Mouse (Mus musculus) liver, embryonic 11.5 days (tissue): Measurements from ENCODE around the gene Asb9. TPM values are rescaled to one million over a fixed set of nuclear protein-coding genes. Genes with fewer than 3 reads are reported as not detected.

Experiments
- ATAC-seq: fragments of 200-750 bp; cut with Nextera tagmentation; replicated peaks from 2 replicates; pipeline ENCODE4 v1.8.0; 2017; ENCODE audit warnings: moderate number of reproducible peaks, mild to moderate bottlenecking, moderate TSS enrichment, moderate library complexity; ENCODE audit not compliant: low FRiP score
- DNase-seq: peaks from one replicate; pipeline ENCODE4 v3.0.0-alpha.2; 2017; ENCODE audit warnings: low spot score
- H3K27ac ChIP-seq: fragments of 300-500 bp; sonication (generic); 2 replicates; pipeline ENCODE4 v1.5.1; 2014; ENCODE audit warnings: mild to moderate bottlenecking, low read depth, low read length, control low read depth
- H3K27me3 ChIP-seq: fragments of 300-500 bp; sonication (generic); replicated peaks from 2 replicates; pipeline ENCODE4 v1.6.1; 2014; ENCODE audit warnings: low read length, mixed read lengths; ENCODE audit not compliant: control insufficient read depth, insufficient read depth
- H3K36me3 ChIP-seq: fragments of 300-500 bp; sonication (generic); 2 replicates; pipeline ENCODE4 v1.6.1; 2014; ENCODE audit warnings: mild to moderate bottlenecking, low read length, moderate library complexity, mixed read lengths; ENCODE audit not compliant: control insufficient read depth, insufficient read depth
- H3K4me1 ChIP-seq: fragments of 300-500 bp; sonication (generic); replicated peaks from 2 replicates; pipeline ENCODE4 v1.6.1; 2014; ENCODE audit warnings: low read length, mixed read lengths; ENCODE audit not compliant: control insufficient read depth, insufficient read depth
- H3K4me2 ChIP-seq: fragments of 300-500 bp; sonication (generic); 2 replicates; pipeline ENCODE4 v1.6.1; 2014; ENCODE audit warnings: mild to moderate bottlenecking, control low read depth, moderate library complexity
- H3K4me3 ChIP-seq: fragments of 300-500 bp; sonication (generic); 2 replicates; pipeline ENCODE4 v1.5.1; 2014; ENCODE audit warnings: low read depth, low read length, control low read depth
- H3K9ac ChIP-seq: fragments of 300-500 bp; sonication (generic); 2 replicates; pipeline ENCODE4 v1.6.1; 2014; ENCODE audit warnings: low read depth, low read length, control low read depth
- H3K9me3 ChIP-seq: fragments of 300-500 bp; sonication (generic); 2 replicates; pipeline ENCODE4 v1.6.1; 2016; ENCODE audit warnings: low read length, inconsistent platforms, mixed read lengths; ENCODE audit not compliant: control insufficient read depth
- WGBS: fragments of 180-500 bp; shearing (Covaris S2); extraction: QIAGEN DNeasy Blood & Tissue Kit; methylation state at CpG from one replicate; pipeline ENCODE4 v1.1.7; 2014; 5-methylcytosine and 5-hydroxymethylcytosine counted together
- polyA plus RNA-seq: library from polyadenylated mRNA; unstranded; fragments of >200 nt; fragmentation: Nextera tagmentation; extraction: Ambion mirVana; gene quantifications from 2 replicates; pipeline ENCODE4 v1.2.1, GENCODE M21; 2014

Asb9 gene
- polyA plus RNA-seq, 1 experiment from 2014 or later: 0.25 TPM

DNA sequence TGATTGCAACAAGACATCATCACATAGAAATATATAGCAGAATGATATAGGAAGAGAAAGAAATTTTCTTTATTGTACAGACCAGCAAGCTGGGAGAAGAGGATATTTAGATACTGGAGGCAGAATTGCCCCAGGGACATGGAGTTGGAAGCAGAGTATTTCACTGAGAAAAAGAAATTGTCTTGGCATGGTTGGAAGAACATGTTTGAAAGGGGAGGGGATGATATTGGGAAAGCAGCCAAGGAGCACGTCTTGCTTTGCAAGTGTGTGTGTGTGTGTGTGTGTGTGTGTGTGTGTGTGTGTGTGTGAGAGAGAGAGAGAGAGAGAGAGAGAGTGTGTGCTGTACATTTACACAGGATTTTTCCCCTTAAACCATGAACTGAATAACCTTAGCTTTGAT is 64.1 kb downstream of the Asb9 start:
- H3K9ac ChIP-seq: no peak overlapping the region
- H3K36me3 ChIP-seq: no peaks in the 10 kb centered on the region
- ATAC-seq (no peak), DNase-seq (no peak)
- no peak overlapping the region for H3K27ac ChIP-seq
- no peaks in the 10 kb centered on the region for H3K4me1 ChIP-seq
- no peak overlapping the region for H3K4me2 ChIP-seq
- 80% methylated on average over 1 of the region's 1 CpGs for WGBS
- no peaks in the 10 kb centered on the region for H3K27me3 ChIP-seq
- H3K4me3 ChIP-seq: no peak overlapping the region
- no peaks in the 10 kb centered on the region for H3K9me3 ChIP-seq

DNA sequence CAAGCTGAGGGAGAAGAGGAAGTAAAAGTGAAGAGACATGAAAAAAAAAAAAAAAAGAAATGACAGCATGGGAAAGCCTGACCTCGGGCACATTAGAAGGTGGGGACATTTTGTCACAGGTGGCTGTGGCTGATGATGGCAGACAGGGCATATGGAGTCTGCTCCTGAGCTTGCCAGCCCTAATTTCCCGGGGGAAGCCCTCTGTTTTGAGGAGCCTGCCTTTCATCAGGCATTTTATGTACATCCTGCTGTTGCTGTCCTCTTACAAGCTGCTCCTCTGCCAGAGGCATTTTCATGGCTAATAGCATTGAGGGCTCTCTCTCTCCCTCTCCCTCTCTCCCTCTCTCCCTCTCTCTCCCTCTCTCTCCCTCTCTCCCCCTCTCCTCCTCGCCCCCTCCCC is 70.8 kb downstream of the Asb9 start:
- Histone ChIP-seq H3K9me3 (no peaks in the 10 kb centered on the region), H3K27me3 (no peaks in the 10 kb centered on the region), H3K9ac (no peak overlapping the region), H3K4me2 (no peak overlapping the region), H3K27ac (no peak overlapping the region), H3K4me1 (no peaks in the 10 kb centered on the region), H3K4me3 (no peak overlapping the region), H3K36me3 (no peaks in the 10 kb centered on the region)
- ATAC-seq: no peak
- DNase-seq: no peak
- WGBS: 70% methylated on average over 3 of the region's 3 CpGs

Other genes starting within 250 kb of the Asb9 start
- gene Bmx, start 248.1 kb upstream of the Asb9 start, polyA plus RNA-seq: 0.19 and 0.27 TPM in 2 replicates
- 11.0 and 11.5 TPM in 2 replicates for gene Pir, start 237.0 kb upstream of the Asb9 start, polyA plus RNA-seq
- gene Vegfd, start 132.9 kb upstream of the Asb9 start, polyA plus RNA-seq: 0.99 and 1.1 TPM in 2 replicates
- gene Piga, start 86.5 kb upstream of the Asb9 start, polyA plus RNA-seq: 28.1 and 31.9 TPM in 2 replicates
- not detected in 2 replicates for gene Asb11, start 69.3 kb upstream of the Asb9 start, polyA plus RNA-seq